Mouse (Mus musculus): ENCODE results near the gene 2010111I01Rik. TPM values are rescaled to one million over a fixed set of nuclear protein-coding genes. Genes with fewer than 3 reads are reported as not detected.
A peak's percentile ranks its signal among the peaks of the same experiment; 100 is the strongest.

2010111I01Rik gene
- total and polyA plus RNA-seq, 2 experiments, result 40.8 to 78.1 TPM

DNA sequence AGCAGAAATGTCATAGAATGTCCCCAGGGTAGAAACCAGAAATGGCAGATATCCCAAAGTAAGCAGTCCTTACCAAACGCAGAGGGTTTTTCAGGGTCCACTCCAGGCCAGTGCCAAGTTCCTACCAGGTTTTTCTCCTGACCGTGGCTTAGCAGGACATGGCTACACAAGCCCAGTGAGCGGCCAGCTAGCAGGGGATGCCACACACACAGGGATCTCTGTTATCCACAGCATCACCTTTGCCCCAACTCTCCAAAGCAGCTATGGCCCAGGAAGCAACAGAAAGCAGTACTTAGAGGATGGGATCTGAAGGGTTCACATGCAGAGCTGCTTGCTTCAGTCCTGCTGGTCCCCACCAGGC lies 340.1 kb downstream of the 2010111I01Rik start:
- WGBS, result 60% methylated on average over 3 of the region's 3 CpGs
- no peaks in the 10 kb centered on the region for H3K27me3 ChIP-seq (ENCODE audit: control insufficient read depth, insufficient read depth, low read length)
- peaks cover 11% of the 10 kb centered on the region for H3K4me1 ChIP-seq (ENCODE audit: control insufficient read depth, insufficient read depth, low read length)
- no peak overlapping the region for H3K9ac ChIP-seq (ENCODE audit: low read depth, low read length)
- H3K27ac ChIP-seq (replicated peaks; ENCODE audit: insufficient read depth, low read depth, low read length), result peak overlapping the region; percentile 9; the same call in 1 of the 2 replicates
- H3K36me3 ChIP-seq (ENCODE audit: control insufficient read depth, insufficient read depth, low read length), result peaks cover 20% of the 10 kb centered on the region; the same call in 1 of the 2 replicates
- no peak overlapping the region for H3K4me3 ChIP-seq (ENCODE audit: insufficient read depth, low read depth, low read length)
- TF ChIP-seq CTCF (IDR thresholded peaks at IDR 0.05; ENCODE audit: low read depth, low read length) (no peak), POLR2A (IDR thresholded peaks at IDR 0.05; ENCODE audit: extremely low read depth, insufficient read depth, low read length) (no peak)
- no peak for DNase-seq (ENCODE audit: extremely low read depth, low read depth, low spot score)
- H3K79me2 ChIP-seq (ENCODE audit: control insufficient read depth, insufficient read depth, low read length), result no peaks in the 10 kb centered on the region

DNA sequence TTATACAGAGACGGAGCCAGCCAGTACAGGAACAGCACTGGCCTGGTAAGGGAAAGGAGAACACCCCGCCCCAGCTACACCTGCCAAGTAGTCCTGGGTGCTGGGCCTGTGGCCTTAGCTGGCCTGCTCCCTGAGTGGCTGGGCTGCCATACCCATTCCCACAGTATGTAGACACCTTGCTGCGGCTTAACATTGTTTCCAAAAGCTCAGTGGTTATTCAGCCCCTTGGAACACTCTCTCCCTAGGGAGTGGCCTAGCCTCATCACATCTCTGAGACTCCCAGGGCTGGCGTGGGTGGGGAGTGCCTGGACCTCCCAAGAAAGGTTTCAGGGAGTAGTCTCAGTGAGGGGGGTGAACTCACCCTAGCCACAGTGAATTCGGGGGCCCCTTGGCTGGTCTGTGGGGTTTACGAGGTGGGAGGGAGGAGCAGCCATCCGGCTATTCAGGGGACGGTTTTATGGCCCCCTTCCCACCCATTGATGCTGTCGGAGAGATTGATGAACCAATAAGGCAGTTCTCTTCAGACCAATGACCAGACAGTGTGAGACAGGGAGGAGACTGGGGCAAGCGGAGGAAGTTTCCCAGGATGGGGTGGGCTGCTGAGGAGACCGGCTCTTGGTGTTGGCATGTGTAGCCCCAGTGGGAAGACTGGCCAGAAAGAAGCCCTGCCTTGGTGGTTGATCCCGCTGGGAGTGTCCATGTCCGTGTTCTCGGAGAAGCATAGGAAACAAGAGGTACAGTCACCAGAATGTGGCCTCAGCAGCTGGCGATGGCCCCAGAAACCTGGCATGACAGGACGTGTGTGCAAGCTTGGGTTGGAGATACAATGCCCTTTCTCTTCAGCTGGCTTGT lies 340.7 kb downstream of the 2010111I01Rik start:
- DNase-seq (ENCODE audit: extremely low read depth, low read depth, low spot score), result no peak
- no peak overlapping the region for H3K27ac ChIP-seq (replicated peaks; ENCODE audit: insufficient read depth, low read depth, low read length)
- H3K4me1 ChIP-seq (ENCODE audit: control insufficient read depth, insufficient read depth, low read length), result peaks cover 11% of the 10 kb centered on the region
- no peak overlapping the region for H3K9ac ChIP-seq (ENCODE audit: low read depth, low read length)
- WGBS, result 80% methylated on average over 16 of the region's 16 CpGs
- no peak overlapping the region for H3K4me3 ChIP-seq (ENCODE audit: insufficient read depth, low read depth, low read length)
- no peaks in the 10 kb centered on the region for H3K79me2 ChIP-seq (ENCODE audit: control insufficient read depth, insufficient read depth, low read length)
- H3K36me3 ChIP-seq (ENCODE audit: control insufficient read depth, insufficient read depth, low read length), result peaks cover 17% of the 10 kb centered on the region; the same call in 1 of the 2 replicates
- no peaks in the 10 kb centered on the region for H3K27me3 ChIP-seq (ENCODE audit: control insufficient read depth, insufficient read depth, low read length)
- TF ChIP-seq CTCF (IDR thresholded peaks at IDR 0.05; ENCODE audit: low read depth, low read length) (no peak), POLR2A (IDR thresholded peaks at IDR 0.05; ENCODE audit: extremely low read depth, insufficient read depth, low read length) (no peak)

DNA sequence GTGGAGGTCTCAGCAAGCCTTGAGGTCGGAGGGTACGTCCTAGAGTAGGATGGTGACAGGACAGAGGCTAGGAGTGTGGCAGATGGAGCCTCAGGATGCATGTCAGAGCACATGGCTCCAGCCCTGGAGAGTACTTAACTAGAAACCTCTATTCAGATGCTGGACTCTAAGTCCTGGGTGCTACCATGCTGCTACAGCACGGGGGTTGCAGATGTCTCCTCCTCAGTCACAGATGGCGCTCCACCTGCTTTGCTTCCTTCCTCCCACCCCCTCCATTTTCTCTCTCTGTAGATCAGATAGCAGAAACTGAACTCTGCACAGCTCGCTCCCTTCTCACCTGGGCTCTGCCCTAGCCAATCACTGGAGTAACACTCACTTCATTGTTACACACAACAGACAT lies 342.1 kb downstream of the 2010111I01Rik start:
- peaks cover 5% of the 10 kb centered on the region; the same call in 1 of the 2 replicates for H3K36me3 ChIP-seq (ENCODE audit: control insufficient read depth, insufficient read depth, low read length)
- H3K27ac ChIP-seq (replicated peaks; ENCODE audit: insufficient read depth, low read depth, low read length), result no peak overlapping the region
- 91% methylated on average over 5 of the region's 5 CpGs for WGBS
- no peak for DNase-seq (ENCODE audit: extremely low read depth, low read depth, low spot score)
- no peaks in the 10 kb centered on the region for H3K27me3 ChIP-seq (ENCODE audit: control insufficient read depth, insufficient read depth, low read length)
- H3K9ac ChIP-seq (ENCODE audit: low read depth, low read length), result no peak overlapping the region
- no peak overlapping the region for H3K4me3 ChIP-seq (ENCODE audit: insufficient read depth, low read depth, low read length)
- no peak for TF ChIP-seq CTCF (IDR thresholded peaks at IDR 0.05; ENCODE audit: low read depth, low read length)
- TF ChIP-seq POLR2A (IDR thresholded peaks at IDR 0.05; ENCODE audit: extremely low read depth, insufficient read depth, low read length), result no peak
- H3K4me1 ChIP-seq (ENCODE audit: control insufficient read depth, insufficient read depth, low read length), result peaks cover 14% of the 10 kb centered on the region
- H3K79me2 ChIP-seq (ENCODE audit: control insufficient read depth, insufficient read depth, low read length), result no peaks in the 10 kb centered on the region

DNA sequence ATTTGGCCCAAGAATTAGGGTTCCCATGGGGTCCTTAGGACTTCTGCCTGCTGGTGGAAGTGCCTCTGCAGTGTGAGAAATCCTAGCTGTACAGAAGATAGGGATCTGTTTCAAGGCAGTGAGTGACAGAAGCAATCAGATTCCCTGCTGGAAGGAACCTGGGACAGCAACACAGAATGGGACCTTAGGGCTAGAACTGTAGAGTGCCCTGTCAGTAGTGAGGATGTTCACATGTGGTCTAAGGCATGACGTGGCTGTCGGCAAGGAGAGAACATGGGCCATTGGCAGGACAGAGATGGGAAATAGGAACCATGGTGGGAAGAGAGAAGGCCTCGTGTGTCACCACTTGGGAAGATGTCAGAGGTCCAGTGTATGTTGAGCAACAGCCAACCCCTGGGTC lies 344.9 kb downstream of the 2010111I01Rik start:
- Histone ChIP-seq H3K4me1 (ENCODE audit: control insufficient read depth, insufficient read depth, low read length) (peaks cover 18% of the 10 kb centered on the region), H3K9ac (ENCODE audit: low read depth, low read length) (no peak overlapping the region), H3K36me3 (ENCODE audit: control insufficient read depth, insufficient read depth, low read length) (no peaks in the 10 kb centered on the region), H3K4me3 (ENCODE audit: insufficient read depth, low read depth, low read length) (no peak overlapping the region), H3K27me3 (ENCODE audit: control insufficient read depth, insufficient read depth, low read length) (no peaks in the 10 kb centered on the region), H3K27ac (replicated peaks; ENCODE audit: insufficient read depth, low read depth, low read length) (no peak overlapping the region), H3K79me2 (ENCODE audit: control insufficient read depth, insufficient read depth, low read length) (no peaks in the 10 kb centered on the region)
- DNase-seq (ENCODE audit: extremely low read depth, low read depth, low spot score), result no peak
- TF ChIP-seq CTCF (IDR thresholded peaks at IDR 0.05; ENCODE audit: low read depth, low read length) (no peak), POLR2A (IDR thresholded peaks at IDR 0.05; ENCODE audit: extremely low read depth, insufficient read depth, low read length) (no peak)
- WGBS, result 71% methylated on average over 3 of the region's 3 CpGs

DNA sequence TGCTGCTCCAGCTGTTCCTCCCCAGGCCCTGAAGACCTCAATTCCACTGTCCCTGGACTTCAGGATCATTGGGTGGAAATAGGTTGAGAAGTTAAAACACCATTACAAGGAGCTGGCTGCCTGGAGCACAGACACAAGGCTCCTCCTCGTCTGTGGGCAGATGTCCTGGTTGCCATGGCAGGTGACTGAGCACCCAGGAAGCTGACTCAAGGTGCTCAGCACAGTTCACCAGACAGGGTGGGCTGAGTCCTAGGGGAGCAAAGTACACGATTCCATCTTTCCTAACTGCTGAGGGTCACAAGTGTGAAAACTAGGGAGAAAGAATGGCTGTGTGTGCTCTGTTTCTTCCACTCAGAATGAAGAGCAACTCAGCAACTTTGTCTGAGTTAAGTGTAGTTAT lies 346.5 kb downstream of the 2010111I01Rik start:
- 58% methylated on average over 2 of the region's 2 CpGs for WGBS
- Histone ChIP-seq H3K27ac (replicated peaks; ENCODE audit: insufficient read depth, low read depth, low read length) (no peak overlapping the region), H3K36me3 (ENCODE audit: control insufficient read depth, insufficient read depth, low read length) (no peaks in the 10 kb centered on the region), H3K79me2 (ENCODE audit: control insufficient read depth, insufficient read depth, low read length) (no peaks in the 10 kb centered on the region), H3K27me3 (ENCODE audit: control insufficient read depth, insufficient read depth, low read length) (no peaks in the 10 kb centered on the region), H3K4me3 (ENCODE audit: insufficient read depth, low read depth, low read length) (no peak overlapping the region), H3K4me1 (ENCODE audit: control insufficient read depth, insufficient read depth, low read length) (peaks cover 18% of the 10 kb centered on the region), H3K9ac (ENCODE audit: low read depth, low read length) (no peak overlapping the region)
- no peak for TF ChIP-seq POLR2A (IDR thresholded peaks at IDR 0.05; ENCODE audit: extremely low read depth, insufficient read depth, low read length)
- TF ChIP-seq CTCF (IDR thresholded peaks at IDR 0.05; ENCODE audit: low read depth, low read length), result no peak
- DNase-seq (ENCODE audit: extremely low read depth, low read depth, low spot score), result no peak

DNA sequence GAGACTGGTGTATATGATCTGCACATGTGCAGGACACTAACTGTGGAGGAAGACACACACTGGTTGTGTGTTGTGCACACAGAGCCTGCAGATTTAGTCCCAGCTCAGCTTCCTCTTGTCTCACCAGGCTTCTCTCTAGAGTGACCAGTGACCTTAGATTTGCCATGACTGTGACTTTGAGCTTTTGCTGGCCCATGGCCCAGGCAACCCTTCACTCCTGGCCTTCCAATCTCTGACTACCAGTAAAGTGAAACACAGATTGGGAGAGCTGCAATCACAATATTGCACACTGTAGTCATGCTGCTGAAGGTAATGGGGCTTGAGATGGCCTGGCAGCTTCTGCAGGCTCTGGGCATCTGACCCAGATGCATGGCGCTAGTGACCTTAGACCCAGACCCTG lies 348.6 kb downstream of the 2010111I01Rik start:
- Histone ChIP-seq H3K9ac (ENCODE audit: low read depth, low read length) (no peak overlapping the region), H3K79me2 (ENCODE audit: control insufficient read depth, insufficient read depth, low read length) (no peaks in the 10 kb centered on the region), H3K4me1 (ENCODE audit: control insufficient read depth, insufficient read depth, low read length) (peaks cover 18% of the 10 kb centered on the region), H3K27me3 (ENCODE audit: control insufficient read depth, insufficient read depth, low read length) (no peaks in the 10 kb centered on the region), H3K27ac (replicated peaks; ENCODE audit: insufficient read depth, low read depth, low read length) (peak overlapping the region; percentile 22), H3K4me3 (ENCODE audit: insufficient read depth, low read depth, low read length) (no peak overlapping the region), H3K36me3 (ENCODE audit: control insufficient read depth, insufficient read depth, low read length) (no peaks in the 10 kb centered on the region)
- TF ChIP-seq CTCF (IDR thresholded peaks at IDR 0.05; ENCODE audit: low read depth, low read length), result no peak
- no peak for TF ChIP-seq POLR2A (IDR thresholded peaks at IDR 0.05; ENCODE audit: extremely low read depth, insufficient read depth, low read length)
- DNase-seq (ENCODE audit: extremely low read depth, low read depth, low spot score), result peak; percentile 84
- WGBS, result 50% methylated on average over 1 of the region's 1 CpGs
